Mouse (Mus musculus) gastrocnemius, postnatal 36 days (tissue): ENCODE measurements around the gene Safb. TPM values are rescaled to one million over a fixed set of nuclear protein-coding genes. Genes with fewer than 3 reads are reported as not detected.

Experiments
- DNase-seq, 2 experiments: peaks; one replicate each; pipeline ENCODE4 v3.0.0; 2022
- intact Hi-C: fragments of 180-260 bp; cut with DNase I; formaldehyde crosslinking; loops from one replicate; pipeline ENCODE4 v1.15.1; 2025
- total RNA-seq, 2 experiments: library from RNA; stranded (reverse); gene quantifications; 2 replicates each; pipeline ENCODE4 v1.2.3; 2021

The Safb gene
- total RNA-seq, 2 experiments from 2014 or later, result 35.9 to 39.7 TPM

GRCm38 (mm10) chr17:56558448-56558847 lies 26.2 kb upstream of the Safb start:
- intact Hi-C loops, result no loop called here
- peak; percentile 37 to 38 for DNase-seq

- intact Hi-C loops, result no loop called here
- DNase-seq, result no peak
Measured at GRCm38 (mm10) chr17:56559386-56559785, 25.2 kb upstream of the Safb start.

DNA sequence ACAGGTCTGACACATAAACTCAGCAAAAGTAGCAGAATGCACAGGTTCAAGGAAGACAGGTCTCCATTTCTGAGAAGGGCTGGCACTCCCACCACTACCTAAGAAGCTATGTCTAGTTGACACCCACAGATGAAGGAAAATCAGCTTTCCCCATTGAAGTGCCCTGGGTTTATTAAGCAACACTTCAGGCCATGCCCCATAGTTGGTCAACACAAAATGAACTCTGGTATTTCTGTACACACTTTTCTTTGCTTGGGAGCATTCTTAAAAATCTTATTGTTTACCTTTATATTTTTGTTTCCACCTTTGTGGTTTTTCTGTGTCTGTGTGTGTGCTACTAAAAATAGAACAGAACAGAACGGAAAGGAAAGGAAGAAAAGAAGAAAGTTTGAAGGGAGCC lies 24.5 kb upstream of the Safb start:
- no peak for DNase-seq
- intact Hi-C loops, result no loop called here

- intact Hi-C loops, result no loop called here
- DNase-seq, result no peak
Measured at GRCm38 (mm10) chr17:56561866-56562265, 22.8 kb upstream of the Safb start.

DNA sequence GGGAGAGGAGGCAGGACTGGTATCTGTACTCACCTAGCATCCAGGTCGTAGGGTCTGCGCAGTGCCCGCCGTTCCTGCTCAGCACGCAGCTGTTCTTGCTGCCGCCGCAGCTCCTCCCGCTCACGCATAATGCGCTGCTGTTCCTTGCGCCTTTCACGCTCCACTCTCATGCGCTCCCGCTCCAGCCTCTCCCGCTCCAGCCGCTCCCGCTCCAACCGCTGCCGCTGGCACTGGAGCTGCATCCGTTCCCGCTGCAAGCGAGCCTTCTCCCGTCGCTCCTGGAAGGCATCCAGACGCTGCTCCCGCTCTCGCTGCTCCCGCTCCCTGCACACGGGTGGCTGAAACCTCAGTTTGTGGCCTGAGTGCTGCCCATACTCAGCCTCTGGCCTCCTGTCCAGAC lies 18.3 kb upstream of the Safb start:
- DNase-seq, result no peak
- intact Hi-C loops, result no loop called here

DNA sequence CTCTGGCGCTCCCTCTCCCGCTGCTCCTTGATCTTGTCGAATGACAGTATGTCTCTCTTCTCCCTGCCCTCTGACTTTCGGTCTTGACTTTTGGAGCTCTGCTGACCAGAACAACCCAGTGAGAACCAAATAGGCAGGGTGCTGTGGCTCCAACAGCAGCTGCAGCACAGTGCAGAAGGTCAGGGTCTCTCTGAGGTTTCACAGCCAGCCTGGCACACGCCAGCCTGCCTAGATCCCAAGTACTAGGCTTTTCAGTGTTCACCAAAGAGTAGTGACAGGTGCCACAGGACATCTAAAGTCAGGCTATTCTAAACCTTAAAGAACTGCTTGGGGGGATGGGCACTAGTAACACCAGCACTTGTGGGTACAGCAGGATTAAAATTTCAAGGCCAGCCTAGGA lies 17.7 kb upstream of the Safb start:
- DNase-seq, result no peak
- intact Hi-C loops, result no loop called here

- intact Hi-C loops, result no loop called here
Measured at GRCm38 (mm10) chr17:56567370-56567769, 17.3 kb upstream of the Safb start.

DNA sequence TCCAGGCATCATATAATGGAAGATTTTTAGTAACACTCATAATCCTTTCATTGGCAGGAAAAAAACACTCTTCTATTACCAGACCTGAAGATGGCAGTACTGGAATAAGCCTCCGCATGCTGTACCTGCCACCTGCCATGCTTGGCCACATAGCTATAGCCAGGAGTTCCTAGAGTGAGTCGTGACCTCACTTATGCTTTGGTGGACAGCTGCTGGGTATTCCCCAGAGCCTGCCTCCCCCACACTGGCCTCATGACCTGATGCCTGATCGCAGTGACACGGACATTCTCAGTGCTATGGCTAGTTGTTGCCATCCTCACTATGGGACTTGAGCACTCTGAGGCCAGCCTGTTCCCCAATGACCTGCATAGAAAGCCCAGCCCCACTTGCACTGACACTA lies 14.3 kb upstream of the Safb start:
- no peak for DNase-seq
- intact Hi-C loops, result no loop called here

More at GRCm38 (mm10) chr17:56567370-56567769, 17.3 kb upstream of the Safb start:
- DNase-seq, result no peak

DNA sequence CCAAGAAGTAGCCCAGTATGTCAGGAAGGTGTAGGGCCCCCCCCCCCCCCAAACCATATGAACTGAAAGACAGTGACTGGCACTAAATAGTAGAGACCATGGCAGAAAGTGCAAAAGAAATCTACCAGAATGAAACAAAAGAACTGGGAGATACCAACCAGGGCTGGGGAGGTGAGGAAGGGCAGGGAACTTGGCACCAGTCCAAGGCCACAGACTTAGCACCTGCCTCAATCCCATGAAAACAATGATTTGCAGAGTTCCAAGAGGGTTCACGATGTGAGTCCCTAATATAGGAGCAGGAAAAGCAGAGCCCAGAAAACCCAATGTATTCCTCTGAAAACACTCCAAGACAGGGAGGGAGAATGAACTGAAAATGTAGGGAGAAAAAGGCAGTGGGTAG lies 12.5 kb upstream of the Safb start:
- intact Hi-C loops, result no loop called here
- no peak for DNase-seq

- intact Hi-C loops, result no loop called here
- DNase-seq, result no peak
Measured at GRCm38 (mm10) chr17:56572939-56573338, 11.7 kb upstream of the Safb start.

DNA sequence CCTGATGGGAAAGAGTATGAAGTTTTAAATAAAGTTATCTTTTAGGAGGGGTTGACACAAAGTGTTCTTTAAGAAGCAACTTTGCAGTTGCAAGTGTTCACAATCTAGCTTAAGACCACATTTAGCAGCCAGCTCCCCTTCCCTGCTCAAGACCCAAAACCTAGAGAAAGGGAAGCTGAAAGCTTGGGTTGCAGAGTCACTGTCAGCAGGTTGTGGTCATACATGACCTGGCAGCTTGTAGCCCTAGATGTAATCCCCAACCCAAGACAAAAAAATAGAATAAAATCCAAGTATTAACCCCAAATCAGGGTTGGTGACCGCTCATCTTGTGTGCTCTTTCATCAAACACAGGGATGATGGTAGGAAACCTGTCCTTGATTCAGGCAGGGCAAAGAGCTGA lies 1.6 kb upstream of the Safb start:
- no peak for DNase-seq
- intact Hi-C loops, result no loop called here

DNA sequence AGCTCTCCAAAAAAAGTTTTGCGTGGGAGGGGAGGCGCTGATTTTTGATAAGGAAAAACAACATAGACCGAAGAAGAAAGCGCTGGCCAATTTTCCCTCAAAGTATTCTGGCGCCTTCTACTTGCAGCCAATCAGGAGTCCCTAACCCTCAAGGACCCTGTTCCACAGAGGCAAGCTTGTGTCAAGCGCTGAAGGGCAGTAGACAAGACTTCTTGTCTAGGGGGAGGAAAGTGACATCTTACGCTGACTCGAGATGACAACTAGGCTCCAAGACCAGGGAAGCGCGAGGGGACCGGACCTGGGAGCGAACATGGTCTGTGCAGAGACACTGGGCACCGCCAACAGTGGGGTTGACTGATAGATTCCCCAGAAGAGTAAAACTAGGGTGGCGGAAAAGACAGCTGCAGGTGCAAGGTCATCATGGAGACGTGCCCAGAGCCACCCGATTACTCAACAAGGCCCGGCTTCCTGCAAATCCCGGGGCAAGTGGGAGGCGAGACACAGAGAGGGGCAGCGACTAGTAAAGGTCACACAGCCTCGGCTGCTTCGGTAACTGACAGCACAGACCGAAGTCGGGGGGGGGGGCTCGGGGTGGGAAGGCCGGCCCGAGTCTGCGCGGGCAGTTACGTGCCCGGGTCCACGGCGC lies 891 bp upstream of the Safb start:
- DNase-seq, result peak in 1 of 2 experiments; percentile 50
- intact Hi-C loops, result no loop called here

GRCm38 (mm10) chr17:56585171-56585821 lies 671 bp downstream of the Safb start:
- DNase-seq, result peak; percentile 34 to 56

GRCm38 (mm10) chr17:56587773-56588172 lies 3.1 kb downstream of the Safb start:
- intact Hi-C loops, result no loop called here
- DNase-seq, result no peak

More at GRCm38 (mm10) chr17:56585171-56585821, 671 bp downstream of the Safb start:
- intact Hi-C loops, result no loop called here

GRCm38 (mm10) chr17:56588921-56589320 lies 4.3 kb downstream of the Safb start:
- intact Hi-C loops, result no loop called here
- DNase-seq, result no peak

DNA sequence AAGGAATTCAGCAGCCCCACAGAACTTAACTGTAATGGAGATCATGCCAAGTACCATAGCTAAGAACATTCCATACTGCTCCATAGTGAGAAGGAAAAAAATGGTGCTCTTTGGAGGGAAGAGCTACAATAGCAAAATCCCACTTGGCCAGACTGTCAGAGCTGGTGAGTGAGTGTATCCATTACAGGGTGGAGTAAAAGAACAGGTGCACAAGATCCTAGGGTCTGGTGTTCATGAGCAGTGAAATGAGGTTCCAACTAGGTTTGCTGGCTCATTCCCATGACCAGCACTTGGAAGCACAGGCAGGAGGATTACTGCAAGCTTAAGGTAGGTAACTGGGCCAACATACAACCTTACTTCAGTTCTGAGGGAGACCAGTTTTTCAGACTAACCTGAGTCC lies 7.9 kb downstream of the Safb start:
- no peak for DNase-seq
- intact Hi-C loops, result loop anchor here (2.0 kb wide), 1 partner anchor 14 kb away; no protein-coding TSS in a partner anchor

GRCm38 (mm10) chr17:56593527-56594271 lies 9.1 kb downstream of the Safb start:
- intact Hi-C loops, result loop anchor here (2.0 kb wide), 1 partner anchor 13 kb away; no protein-coding TSS in a partner anchor

GRCm38 (mm10) chr17:56603186-56604069 lies 18.8 kb downstream of the Safb start:
- intact Hi-C loops, result no loop called here
- DNase-seq, result no peak

More at GRCm38 (mm10) chr17:56593527-56594271, 9.1 kb downstream of the Safb start:
- DNase-seq, result no peak

DNA sequence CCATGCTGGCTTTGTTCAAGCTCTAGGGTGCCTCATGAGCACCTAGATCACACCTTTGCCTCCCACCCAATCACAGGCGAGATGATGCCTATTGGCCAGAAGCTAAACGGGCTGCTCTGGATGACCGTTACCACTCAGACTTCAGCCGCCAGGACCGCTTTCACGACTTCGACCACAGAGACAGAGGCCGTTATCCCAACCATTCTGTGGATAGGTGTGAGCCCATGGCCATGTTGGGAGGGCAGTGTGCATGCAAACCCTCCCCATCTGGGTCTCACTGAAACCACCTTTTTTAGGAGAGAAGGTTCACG lies 19.4 kb downstream of the Safb start:
- DNase-seq, result no peak
- intact Hi-C loops, result no loop called here

GRCm38 (mm10) chr17:56604422-56604821 lies 19.8 kb downstream of the Safb start:
- intact Hi-C loops, result no loop called here
- no peak for DNase-seq

DNA sequence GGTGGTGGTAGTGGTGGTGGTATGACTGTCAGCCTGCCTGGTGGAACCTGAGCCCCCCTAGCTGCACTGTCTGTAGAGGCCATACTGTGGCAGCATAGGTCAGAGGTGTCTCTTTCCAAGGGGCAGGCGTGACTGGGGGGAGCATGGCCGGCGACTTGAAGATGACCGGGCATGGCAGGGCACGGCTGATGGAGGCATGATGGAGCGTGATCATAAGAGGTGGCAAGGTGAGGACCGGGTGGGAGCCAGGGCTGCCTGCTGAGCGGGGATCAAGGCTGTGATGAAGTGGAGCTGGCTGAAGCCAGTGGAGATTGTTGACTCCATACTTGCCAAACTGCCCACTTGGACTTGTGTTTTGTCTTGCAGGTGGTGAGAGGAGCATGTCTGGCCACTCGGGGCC lies 20.8 kb downstream of the Safb start:
- no peak for DNase-seq
- intact Hi-C loops, result no loop called here
